8 mouse cellular contexts compared by ENCODE assay signal in genomic region chr9:75600166-75600934, GRCm38 (mm10). TPM values are rescaled to one million over a fixed set of nuclear protein-coding genes. Genes with fewer than 3 reads are reported as not detected.
DNase-seq lines count a peak whose midpoint lies in the region; ATAC-seq and TF ChIP-seq lines count a peak whose summit lies in the region.

No protein-coding gene starts in this region.

- peak; percentile 83 for ATAC-seq in lung, postnatal 0 days
- no peak for ATAC-seq in forebrain, embryonic 13.5 days

- 57% methylated on average over 7 of the region's 7 CpGs for WGBS in lung, postnatal 0 days
- WGBS in forebrain, embryonic 13.5 days = 74% methylated on average over 7 of the region's 7 CpGs

- H3K9ac ChIP-seq in lung, postnatal 0 days (replicated peaks; ENCODE audit: low read depth) = no peak overlapping the region
- no peak overlapping the region for H3K9ac ChIP-seq in forebrain, embryonic 13.5 days

- no peaks in the 10 kb centered on the region for H3K4me1 ChIP-seq in lung, postnatal 0 days (ENCODE audit: insufficient read depth, low read depth, low read length)
- peaks cover 27% of the 10 kb centered on the region for H3K4me1 ChIP-seq in forebrain, embryonic 13.5 days

- no peak overlapping the region for H3K4me2 ChIP-seq in lung, postnatal 0 days (replicated peaks; ENCODE audit: low read depth, low read length)
- no peak overlapping the region for H3K4me2 ChIP-seq in forebrain, embryonic 13.5 days

- H3K27me3 ChIP-seq in lung, postnatal 0 days (replicated peaks; ENCODE audit: insufficient read depth, low read length) = no peaks in the 10 kb centered on the region
- H3K27me3 ChIP-seq in forebrain, embryonic 13.5 days = no peaks in the 10 kb centered on the region

- no peaks in the 10 kb centered on the region for H3K9me3 ChIP-seq in lung, postnatal 0 days (ENCODE audit: low read length)
- H3K9me3 ChIP-seq in forebrain, embryonic 13.5 days (replicated peaks) = no peaks in the 10 kb centered on the region

- H3K4me3 ChIP-seq in lung, postnatal 0 days (ENCODE audit: low read depth, low read length) = no peak overlapping the region
- no peak overlapping the region for H3K4me3 ChIP-seq in forebrain, embryonic 13.5 days

- no peak overlapping the region; the same call in 1 of the 2 replicates for H3K27ac ChIP-seq in lung, postnatal 0 days (ENCODE audit: low read length)
- no peak overlapping the region; the same call in 1 of the 2 replicates for H3K27ac ChIP-seq in forebrain, embryonic 13.5 days

- no peak for TF ChIP-seq CTCF in lung, postnatal 0 days (IDR thresholded peaks at IDR 0.05)

- peak; percentile 43 to 77 for DNase-seq in layer of hippocampus, adult 18-20 months (ENCODE audit: low spot score in 2 of 2)
- DNase-seq in layer of hippocampus, adult 9-10 months (ENCODE audit: low spot score) = no peak
- peak; percentile 36 for DNase-seq in cerebellum, adult 11 months
- peak; percentile 71 to 78 for DNase-seq in cerebellum, postnatal 14 days
- DNase-seq in lung, postnatal 0 days (ENCODE audit: low spot score) = no peak
- DNase-seq in kidney, postnatal 36 days = no peak
- DNase-seq in spleen, postnatal 4 days (ENCODE audit: low spot score in 2 of 2) = no peak

- no peaks in the 10 kb centered on the region for H3K36me3 ChIP-seq in lung, postnatal 0 days (ENCODE audit: insufficient read depth, low read length)
- peaks cover 12% of the 10 kb centered on the region for H3K36me3 ChIP-seq in forebrain, embryonic 13.5 days (ENCODE audit: poor library complexity, severe bottlenecking)

- TF ChIP-seq EP300 in lung, postnatal 0 days (IDR thresholded peaks at IDR 0.05) = peak; percentile 42; the same call in 1 of the 2 replicates

RNA-seq across cellular contexts. Expression of gene Tmod2, which starts 10.8 kb away (rescaled TPM):
- total RNA-seq in layer of hippocampus, adult 18-20 months (2021) = 100 to 1,000 TPM; 382 to 386 TPM
- 10.6 and 11.3 TPM in 2 replicates for polyA plus RNA-seq in lung, postnatal 0 days (2015; fragmentation: Nextera tagmentation; extraction: Ambion mirVana)
- polyA plus RNA-seq in forebrain, embryonic 13.5 days (2015; fragmentation: Nextera tagmentation; extraction: Ambion mirVana) = 143 and 157 TPM in 2 replicates

RNA-seq across cellular contexts. Expression of gene Lysmd2, which starts 25.2 kb away (rescaled TPM):
- 10 to 100 TPM; 60.8 to 67.2 TPM for total RNA-seq in layer of hippocampus, adult 18-20 months (2021)
- 26.1 and 29.9 TPM in 2 replicates for polyA plus RNA-seq in lung, postnatal 0 days (2015; fragmentation: Nextera tagmentation; extraction: Ambion mirVana)
- polyA plus RNA-seq in forebrain, embryonic 13.5 days (2015; fragmentation: Nextera tagmentation; extraction: Ambion mirVana) = 16.0 and 16.3 TPM in 2 replicates

RNA-seq across cellular contexts. Expression of gene Tmod3, which starts 40.9 kb away (rescaled TPM):
- total RNA-seq in layer of hippocampus, adult 18-20 months (2021) = 10 to 100 TPM; 39.9 to 41.2 TPM
- 183 and 213 TPM in 2 replicates for polyA plus RNA-seq in lung, postnatal 0 days (2015; fragmentation: Nextera tagmentation; extraction: Ambion mirVana)
- polyA plus RNA-seq in forebrain, embryonic 13.5 days (2015; fragmentation: Nextera tagmentation; extraction: Ambion mirVana) = 101 TPM in 2 replicates

Comparison
In these comparisons a context has a peak if more than half of its experiments do, and no peak if none do; other contexts are left out.
1. DNase-seq: peak in layer of hippocampus, adult 18-20 months (2 of 2), cerebellum, adult 11 months (single experiment) and cerebellum, postnatal 14 days (2 of 2); none in layer of hippocampus, adult 9-10 months (single experiment), lung, postnatal 0 days (single experiment), kidney, postnatal 36 days (0 of 2) and spleen, postnatal 4 days (0 of 2).
2. RNA of gene Tmod2, which starts 10.8 kb away (polyA plus RNA-seq): 143 to 157 TPM in forebrain, embryonic 13.5 days; 10.6 to 11.3 TPM in lung, postnatal 0 days; every median in the first group is over 10 times any median in the second.